Mouse (Mus musculus) layer of hippocampus, adult 9-10 months (tissue): ENCODE data around the gene Pam.

Experiments used
- DNase-seq: peaks from one replicate; pipeline ENCODE4 v3.0.0; 2022; ENCODE audit warnings: low spot score

The Pam gene

DNA sequence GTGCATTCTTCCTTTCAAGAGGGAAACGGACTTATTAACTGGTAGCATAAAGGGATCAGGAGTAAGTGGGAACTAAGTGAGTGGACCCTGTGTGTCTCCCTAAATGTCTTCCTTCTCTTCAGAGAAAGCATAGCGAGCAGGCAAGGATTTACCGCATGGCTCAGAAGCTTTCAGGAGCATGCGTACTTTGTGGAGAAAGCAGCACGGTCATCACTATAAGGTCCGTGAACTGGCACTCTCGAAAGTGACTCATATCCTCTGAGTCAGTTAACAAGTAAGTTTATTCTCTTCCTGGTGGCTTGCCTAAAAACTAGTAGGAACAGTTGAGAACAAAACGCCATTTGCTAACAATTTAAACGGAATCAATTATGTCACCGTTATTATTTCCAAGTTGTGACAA, 184.6 kb downstream of the Pam start:
- DNase-seq, result no peak

DNA sequence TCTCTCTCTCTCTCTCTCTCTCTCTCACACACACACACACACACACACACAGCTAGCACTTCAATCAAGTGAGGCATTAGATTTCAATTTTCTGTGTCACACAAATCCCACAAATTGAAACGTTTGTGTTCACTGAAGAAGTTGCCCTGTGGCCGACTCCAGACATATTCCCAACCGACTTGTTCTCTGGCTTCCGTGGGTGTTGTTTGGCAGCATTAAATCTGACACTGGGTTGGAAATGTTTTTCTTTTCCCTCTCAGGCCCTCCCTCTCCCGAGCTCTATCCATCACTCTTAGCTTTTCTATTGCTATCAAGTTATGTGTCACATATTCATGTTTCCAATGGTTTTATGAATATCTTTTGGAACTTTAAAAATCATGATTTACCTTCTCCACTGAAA, 185.9 kb downstream of the Pam start:
- DNase-seq, result no peak

DNA sequence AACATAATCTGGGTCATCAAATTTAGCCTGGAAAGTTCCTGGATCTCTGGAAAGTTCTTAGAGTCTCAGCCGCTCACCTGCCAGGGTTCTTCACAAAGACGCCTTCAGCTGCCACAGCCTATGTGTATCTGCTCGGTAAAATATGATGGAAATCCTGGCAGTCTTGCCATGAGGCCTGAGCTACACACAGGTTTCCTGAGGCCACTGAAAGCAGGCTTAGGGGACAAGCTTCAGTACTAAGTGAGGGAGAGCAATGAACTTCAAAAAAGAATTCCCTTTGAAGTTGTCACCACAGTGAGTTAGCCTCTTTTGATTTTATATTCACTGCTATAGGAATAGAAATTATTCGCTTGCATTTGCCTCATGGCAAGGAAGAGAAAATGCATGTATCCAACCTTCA, 186.7 kb downstream of the Pam start:
- DNase-seq, result no peak

GRCm38 (mm10) chr1:97903912-97904460, 191.5 kb downstream of the Pam start:
- no peak for DNase-seq

DNA sequence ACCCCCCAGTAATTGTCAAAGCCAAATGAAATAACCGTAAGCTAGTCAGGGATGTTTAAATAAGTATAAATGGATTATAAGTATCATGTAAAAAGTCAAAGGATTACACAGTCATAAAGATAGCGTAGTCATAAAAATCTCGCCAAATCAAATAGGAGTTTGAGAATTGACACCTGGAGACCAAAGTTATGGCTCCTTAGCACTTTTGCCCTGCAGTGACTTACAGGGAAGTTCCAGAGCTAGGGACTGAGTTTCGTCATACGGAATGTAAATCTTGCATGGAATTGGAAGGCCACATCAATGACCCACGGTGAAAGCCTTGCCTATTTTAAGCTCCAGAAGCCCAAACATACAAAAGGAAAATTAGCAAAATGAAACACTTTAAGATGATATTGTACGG, 192.6 kb downstream of the Pam start:
- no peak for DNase-seq

- DNase-seq, result no peak
These were observed 194.8 kb downstream of the Pam start for GRCm38 (mm10) chr1:97900559-97901153.

GRCm38 (mm10) chr1:97887511-97887910, 207.9 kb downstream of the Pam start:
- DNase-seq, result no peak

DNA sequence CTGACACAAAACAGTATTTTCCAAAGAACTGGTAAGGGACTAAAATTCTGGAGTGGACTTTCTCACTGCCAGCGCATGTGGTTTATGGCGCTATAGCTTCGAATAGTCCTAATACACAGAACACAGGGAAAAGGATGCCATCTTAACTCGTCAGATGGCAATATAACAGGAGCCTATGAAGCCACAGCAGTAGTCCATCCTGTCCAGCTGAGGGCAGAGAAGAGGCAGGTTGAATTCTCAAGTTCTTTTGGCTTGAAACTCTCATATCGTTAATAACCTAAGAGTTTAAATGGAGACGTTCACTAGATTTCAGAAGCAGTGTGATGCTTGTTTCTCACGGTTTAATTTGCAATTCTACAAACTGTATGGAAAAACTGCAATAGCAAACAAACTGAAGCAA, 211.9 kb downstream of the Pam start:
- DNase-seq, result no peak

DNA sequence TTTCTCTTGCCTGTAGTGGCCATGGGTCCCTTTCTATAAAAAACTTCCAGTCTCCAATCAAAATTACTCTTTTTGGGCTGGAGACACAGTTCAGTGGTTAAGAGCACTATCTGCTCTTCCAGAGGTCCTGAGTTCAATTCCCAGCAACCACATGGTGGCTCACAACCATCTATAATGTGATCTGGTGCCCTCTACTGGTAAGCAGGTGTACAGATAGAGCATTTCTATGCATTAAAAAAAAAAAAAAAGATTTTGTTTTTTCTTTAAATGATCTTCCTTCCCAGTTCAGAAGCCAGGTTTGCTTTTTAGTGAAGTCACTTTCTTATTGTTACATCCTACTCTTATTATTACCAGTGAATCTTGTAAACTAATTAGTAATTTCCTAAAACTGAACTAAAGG, 218.4 kb downstream of the Pam start:
- DNase-seq, result no peak

- no peak for DNase-seq
These were observed 221.9 kb downstream of the Pam start for GRCm38 (mm10) chr1:97873490-97874054.

DNA sequence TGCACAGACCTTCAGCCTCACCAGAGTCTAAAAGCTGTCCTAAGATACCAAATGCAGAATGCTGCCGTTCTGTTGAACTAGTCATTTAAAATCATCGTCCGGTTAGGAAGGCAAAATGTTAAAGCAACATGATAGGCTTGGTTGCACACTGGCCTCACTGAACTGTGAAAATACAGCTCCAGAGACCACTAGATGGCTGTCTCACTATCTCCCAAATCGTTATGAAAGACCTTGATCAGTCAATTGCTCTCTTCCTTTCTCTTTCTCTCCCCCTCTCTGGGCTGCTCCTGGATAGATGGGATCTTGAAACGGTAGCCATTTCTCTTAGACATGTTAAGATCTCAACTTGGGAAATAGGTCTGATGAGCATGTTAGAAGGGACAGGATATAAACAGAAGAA, 223.0 kb downstream of the Pam start:
- DNase-seq, result no peak

DNA sequence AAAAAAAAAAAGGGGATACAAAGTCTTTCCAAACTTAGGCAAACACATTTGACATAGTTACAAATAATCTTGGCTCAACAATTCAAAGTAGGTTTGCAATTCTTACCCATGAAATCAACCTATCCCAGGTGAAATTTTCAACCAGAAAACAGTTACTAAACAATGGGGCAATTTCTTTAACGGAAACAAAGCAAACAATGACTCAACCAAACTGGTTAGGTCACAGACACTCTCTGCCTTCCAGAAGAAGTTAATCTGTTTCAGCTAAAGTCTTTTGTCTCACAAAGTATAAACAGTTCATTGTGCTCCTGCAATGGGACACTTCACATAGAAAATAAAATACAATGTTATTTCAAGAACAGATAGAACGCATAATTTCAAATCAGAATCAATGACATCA, 223.4 kb downstream of the Pam start:
- DNase-seq, result no peak

DNA sequence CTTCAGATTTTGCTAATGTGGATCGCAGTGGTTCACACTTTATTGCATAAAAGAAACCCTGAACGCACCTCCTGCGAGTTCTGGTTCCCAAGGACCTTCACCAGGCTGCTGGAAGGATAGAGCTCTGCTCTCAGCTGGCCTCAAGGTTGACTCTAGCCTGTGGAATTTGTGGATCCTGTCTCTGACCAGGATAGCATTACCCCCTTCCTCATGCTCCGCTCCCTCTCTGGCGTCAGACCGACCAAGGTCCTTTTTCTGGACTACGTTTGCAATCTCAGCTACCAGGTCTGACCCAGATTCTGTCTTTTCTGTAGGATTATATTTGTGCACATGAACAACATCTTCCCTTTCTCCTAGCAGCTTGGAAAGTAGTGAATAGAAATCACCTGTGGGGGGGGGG, 231.3 kb downstream of the Pam start:
- DNase-seq, result no peak

GRCm38 (mm10) chr1:97863140-97863539, 232.3 kb downstream of the Pam start:
- peak; percentile 89 for DNase-seq

- DNase-seq, result no peak
These were observed 232.7 kb downstream of the Pam start for GRCm38 (mm10) chr1:97862734-97863133.

DNA sequence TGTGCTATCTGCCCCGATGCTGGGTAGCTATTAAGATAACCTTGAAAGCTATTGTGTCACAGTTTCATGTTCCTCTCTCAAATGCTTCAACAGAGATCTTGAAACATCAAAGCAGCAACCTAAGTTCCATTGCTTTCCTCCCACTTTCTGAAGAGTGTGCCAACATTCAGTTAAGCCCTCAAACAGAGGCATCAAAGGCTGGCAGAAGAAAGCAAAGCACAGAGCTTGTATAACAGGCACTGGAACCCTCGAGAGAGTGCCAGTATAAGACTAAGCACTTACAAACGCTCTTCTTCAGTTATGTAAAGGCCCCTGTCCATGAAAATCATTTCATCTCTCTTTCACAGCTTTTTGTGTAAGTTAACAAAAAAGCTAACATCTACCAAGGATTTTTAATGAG, 241.2 kb downstream of the Pam start:
- DNase-seq, result no peak

- DNase-seq, result no peak
These were observed 243.8 kb downstream of the Pam start for GRCm38 (mm10) chr1:97851601-97852175.

DNA sequence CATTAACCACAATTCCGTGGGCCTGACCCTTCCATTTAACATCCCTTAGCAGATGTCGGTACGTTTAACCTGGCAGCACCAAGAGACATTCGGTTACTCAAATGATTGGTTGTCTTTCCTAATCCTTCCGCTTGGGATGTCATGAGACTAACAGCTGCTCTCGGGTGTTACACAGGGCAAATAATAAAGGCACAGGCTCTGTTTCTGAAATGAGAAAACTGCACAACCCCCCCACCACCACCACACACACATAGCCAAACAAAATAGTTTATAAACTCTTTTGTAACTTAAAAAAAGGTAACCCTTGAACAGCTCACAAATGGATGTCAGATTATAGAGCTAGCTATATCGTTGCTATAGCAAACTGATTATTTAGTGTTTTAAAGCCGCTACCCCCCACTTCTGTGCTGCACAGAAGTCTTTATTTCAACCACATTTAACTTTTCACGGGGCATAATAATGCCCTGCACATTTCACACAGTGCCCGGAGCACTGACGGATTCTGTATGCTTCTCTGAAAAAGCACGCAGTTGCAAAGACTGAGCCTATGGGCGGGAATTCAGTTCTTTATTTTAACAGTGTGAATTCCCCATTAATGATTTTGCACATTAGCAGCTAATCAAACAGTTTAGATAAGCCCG, 246.7 kb downstream of the Pam start:
- no peak for DNase-seq

GRCm38 (mm10) chr1:97843220-97843992, 252.0 kb downstream of the Pam start:
- DNase-seq, result no peak

- no peak for DNase-seq
These were observed 261.1 kb downstream of the Pam start for GRCm38 (mm10) chr1:97834354-97834822.

DNA sequence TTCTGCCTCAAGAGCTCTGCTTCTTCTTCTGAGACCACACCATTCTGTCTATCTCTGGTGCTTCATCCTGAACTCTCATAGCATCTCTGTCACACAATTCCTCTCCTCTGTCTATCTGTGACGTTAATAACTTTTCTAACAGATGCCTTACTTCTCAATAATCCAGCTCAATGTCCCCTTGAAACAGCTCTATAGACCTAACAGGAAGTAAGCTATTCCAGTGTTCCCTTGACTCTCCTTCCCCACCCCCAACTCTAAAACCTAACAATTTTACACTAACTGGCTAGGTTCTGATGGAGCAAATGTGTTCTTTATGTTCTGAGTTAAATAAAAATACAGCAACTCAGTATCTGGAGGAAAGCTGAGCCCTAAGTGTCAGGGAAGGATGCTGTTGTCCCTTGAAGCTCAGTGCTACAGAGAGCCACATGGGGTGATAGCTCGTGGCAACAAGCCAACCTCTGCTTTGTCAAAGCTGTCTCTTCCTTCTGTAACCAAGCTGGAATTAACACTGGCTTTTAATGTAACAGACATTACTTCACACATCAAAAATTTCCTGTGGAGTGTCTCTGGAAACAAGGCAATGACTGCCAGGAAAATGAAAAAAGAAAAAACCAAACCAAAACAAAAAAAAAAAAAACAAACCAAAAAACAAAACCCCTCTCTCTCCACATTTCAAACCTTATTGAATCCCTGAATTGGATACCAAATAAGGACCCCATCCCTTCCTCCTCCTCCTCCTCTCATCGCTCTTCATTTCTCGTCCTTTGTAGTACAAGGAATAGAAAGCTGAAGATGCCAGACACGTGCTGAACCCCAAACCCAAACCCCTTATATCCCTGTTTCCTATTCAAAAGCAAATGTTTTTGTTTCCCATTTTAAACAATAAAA, 261.7 kb downstream of the Pam start:
- DNase-seq, result no peak
